Mouse (Mus musculus) left cerebral cortex, adult 11 months (tissue): ENCODE measurements around the gene Olfr1282.
"Not testable (repeated sequence)": the region's sequence is repeated elsewhere in the genome, so short reads cannot be mapped to it uniquely, and the experiment has no call there.

Experiments used
- DNase-seq: peaks from one replicate; pipeline ENCODE4 v3.0.0; 2022; ENCODE audit warnings: low spot score

Gene Olfr1282

DNA sequence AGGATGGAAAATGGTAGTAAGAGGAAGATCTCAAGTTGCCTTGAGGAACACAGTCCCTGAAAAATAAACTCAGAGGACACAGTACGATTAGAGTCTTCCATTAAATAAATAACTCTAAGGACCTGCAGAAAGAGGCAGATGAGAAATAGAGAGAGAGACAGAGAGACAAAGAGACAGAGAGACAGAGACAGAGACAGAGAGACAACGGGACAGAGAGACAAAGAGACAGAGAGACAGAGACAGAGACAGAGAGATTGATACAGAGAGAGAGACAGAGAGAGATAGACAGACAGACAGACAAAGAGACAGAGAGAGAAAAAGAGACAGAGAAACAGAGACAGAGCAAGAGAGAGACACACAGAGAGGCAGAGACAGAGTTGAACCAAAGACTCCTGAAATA lies at the start of gene Olfr1282:
Gene Olfr1282, minus strand, starts transcription at position 101 of the 400 bp plus-strand sequence.
- no peak for DNase-seq

DNA sequence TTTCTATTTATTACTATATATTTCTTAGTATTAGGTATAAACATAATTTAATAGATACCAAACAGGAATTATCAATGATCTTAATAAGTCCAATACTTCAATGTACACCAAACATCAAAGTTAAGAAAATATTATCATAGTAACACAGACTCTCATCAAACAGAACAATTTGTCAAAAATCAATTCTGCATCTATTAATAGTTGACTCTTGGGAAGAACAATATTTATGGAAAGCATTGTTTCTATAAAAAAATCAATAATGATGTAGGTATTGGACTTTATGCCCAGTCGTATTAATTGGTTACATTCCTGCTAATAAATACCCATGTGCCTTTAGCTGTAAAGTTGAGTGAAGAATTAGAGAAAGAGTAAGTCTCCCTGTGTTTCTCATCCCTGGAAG lies 39.3 kb upstream of the Olfr1282 start, which contains the start of gene Olfr1284:
Gene Olfr1284, plus strand, starts transcription at position 301 of the 400 bp plus-strand sequence.
- DNase-seq, result no peak

DNA sequence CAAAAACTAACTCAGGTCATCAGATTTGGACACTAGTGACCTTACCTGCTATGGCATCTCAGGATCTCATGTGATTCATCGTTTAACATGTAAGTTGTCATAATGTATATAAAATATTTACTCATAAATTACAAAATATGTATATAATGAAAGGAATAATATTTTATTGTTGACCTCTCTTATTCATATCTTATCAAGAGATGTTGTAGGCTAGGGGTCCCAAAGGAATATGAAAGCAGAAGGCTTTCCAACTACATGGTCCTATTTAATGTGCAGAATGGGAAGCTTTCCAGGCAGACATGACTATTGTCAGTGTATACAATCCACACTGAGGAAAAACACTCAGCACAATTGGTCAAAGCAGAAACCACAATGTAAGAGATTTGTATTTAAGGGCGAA lies 30.6 kb upstream of the Olfr1282 start, which contains the start of gene Olfr1283:
Gene Olfr1283, plus strand, starts transcription at position 301 of the 400 bp plus-strand sequence.
- DNase-seq, result no peak

- not testable (repeated sequence) for DNase-seq
These were observed 2.2 kb downstream of the Olfr1282 start for GRCm38 (mm10) chr2:111333721-111334120.

DNA sequence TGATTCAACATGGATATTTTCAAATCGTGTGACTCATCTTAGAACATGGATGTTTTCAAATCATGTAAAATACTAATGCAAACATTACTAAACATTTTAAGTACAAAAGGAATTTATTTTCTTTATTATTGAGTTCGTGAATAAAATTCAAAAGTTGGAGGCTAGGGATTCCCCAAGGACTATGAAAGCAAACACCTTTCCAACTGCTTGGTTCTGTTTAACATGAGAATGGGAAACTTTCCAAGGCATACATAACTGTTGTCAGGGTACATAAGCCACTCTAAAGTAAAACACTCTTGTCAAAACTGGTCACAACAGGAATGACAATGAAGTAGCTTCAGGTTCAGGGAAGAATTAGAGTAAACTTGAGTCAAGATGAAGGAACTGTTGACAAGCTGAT lies 9.7 kb downstream of the Olfr1282 start, which contains the start of gene Olfr1281:
Gene Olfr1281, plus strand, starts transcription at position 301 of the 400 bp plus-strand sequence.
- no peak for DNase-seq

GRCm38 (mm10) chr2:111313717-111314116 lies 22.2 kb downstream of the Olfr1282 start, which contains the start of gene Olfr1280:
Gene Olfr1280 (plus strand): TSS chr2:111314017.
- DNase-seq, result no peak

DNA sequence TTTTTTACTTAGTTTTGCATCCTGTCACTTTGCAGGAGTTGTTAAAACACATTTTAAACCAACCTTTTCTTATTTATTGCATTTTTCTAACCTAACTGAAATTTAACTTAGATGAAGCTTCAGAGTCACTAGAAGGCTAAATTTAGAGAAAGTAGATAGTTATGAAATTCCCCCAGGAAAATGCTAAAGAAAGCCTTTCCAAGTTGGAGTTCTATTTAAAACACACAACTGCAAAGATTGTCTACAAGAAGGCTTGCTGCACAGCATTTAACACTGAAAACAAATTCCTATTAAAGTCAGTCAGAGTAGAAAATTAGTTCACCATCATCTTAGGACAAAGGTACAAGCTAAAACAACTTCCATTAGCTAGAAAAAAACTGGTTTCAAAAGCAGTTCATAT lies 35.5 kb downstream of the Olfr1282 start, which contains the start of gene Olfr1279:
Gene Olfr1279, plus strand, starts transcription at position 262 of the 400 bp plus-strand sequence.
- DNase-seq, result no peak

DNA sequence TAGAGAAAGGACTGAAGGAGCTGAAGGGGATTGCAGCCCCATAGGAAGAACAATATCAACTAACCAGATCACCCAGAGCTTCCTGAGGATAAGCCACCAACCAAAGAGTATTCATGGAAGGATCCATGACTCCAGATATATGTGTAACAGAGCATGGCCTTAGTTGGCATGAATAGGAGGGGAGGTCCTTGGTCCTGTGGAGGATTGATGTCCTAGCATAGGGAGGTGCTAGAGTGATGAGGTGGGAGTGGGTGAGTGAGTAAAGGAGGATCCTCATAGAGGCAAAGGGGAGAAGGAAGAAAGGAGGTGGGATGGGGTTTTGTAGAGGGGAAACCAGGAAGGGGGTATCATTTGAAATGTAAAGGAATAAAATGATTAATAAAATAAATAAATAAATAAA lies 37.3 kb downstream of the Olfr1282 start:
- DNase-seq, result no peak

DNA sequence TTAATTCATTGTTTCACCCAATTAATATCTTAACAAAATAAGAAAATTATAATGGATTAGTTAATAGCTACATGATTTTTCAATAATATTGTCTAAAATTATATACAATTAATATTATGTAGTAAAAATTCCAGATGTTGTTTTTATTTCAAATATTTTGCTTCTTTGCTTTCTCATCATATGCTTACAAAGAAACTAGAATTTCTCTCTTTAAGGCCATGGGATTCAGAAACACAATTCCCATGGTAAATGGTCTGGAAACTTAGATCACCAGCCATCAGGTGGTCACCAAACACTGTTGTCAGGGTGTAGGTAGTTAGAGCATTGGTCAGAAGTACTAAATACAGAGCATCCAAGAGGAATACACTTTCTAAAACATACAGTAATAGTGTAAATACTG lies 46.0 kb downstream of the Olfr1282 start, which contains the start of gene Olfr1278:
Gene Olfr1278, plus strand, starts transcription at position 301 of the 400 bp plus-strand sequence.
- DNase-seq, result no peak
